Mouse (Mus musculus): ENCODE data around the gene Slc5a11.

GRCm38 (mm10) chr7:123244833-123245232 lies 30.3 kb downstream of the Slc5a11 start:
- no peak for TF ChIP-seq ZC3H11A (IDR thresholded peaks at IDR 0.05; ENCODE audit: borderline replicate concordance, low read depth, low read length)
- no peak for TF ChIP-seq HCFC1 (IDR thresholded peaks at IDR 0.05; ENCODE audit: borderline replicate concordance, insufficient read depth, low read length)
- TF ChIP-seq MAFK (IDR thresholded peaks at IDR 0.05; ENCODE audit: insufficient read depth, low read depth, low read length): no peak
- no peak for TF ChIP-seq ZNF384 (IDR thresholded peaks at IDR 0.05; ENCODE audit: low read depth, low read length)
- TF ChIP-seq CHD2 (IDR thresholded peaks at IDR 0.05; ENCODE audit: low read depth, low read length): no peak
